Mouse (Mus musculus) kidney, postnatal 36 days (tissue): ENCODE results near the gene Anapc5.

Source experiments
- DNase-seq, 2 experiments: peaks; one replicate each; pipeline ENCODE4 v3.0.0; 2021 to 2022; ENCODE audit warnings: mixed read lengths in 2 of 2

The Anapc5 gene

DNA sequence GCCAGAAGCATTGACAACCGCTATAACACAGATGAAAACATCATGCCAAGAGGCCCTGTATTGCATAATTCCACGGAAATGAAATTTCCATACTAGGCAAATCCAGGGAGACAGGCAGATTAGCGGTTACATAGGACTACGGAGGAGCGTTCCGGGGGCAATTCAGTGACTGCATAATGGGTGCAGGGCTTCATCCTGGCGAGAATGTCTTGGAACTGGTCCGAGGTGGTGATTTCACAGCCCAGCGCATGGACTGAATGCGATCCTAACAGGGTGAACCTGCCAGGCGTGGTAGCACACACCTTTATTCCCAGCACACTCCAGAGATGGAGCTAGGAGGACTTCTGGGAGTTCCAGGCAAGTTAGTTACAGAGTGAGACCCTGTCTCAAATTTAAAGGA lies 53.9 kb downstream of the Anapc5 start:
- no peak for DNase-seq

DNA sequence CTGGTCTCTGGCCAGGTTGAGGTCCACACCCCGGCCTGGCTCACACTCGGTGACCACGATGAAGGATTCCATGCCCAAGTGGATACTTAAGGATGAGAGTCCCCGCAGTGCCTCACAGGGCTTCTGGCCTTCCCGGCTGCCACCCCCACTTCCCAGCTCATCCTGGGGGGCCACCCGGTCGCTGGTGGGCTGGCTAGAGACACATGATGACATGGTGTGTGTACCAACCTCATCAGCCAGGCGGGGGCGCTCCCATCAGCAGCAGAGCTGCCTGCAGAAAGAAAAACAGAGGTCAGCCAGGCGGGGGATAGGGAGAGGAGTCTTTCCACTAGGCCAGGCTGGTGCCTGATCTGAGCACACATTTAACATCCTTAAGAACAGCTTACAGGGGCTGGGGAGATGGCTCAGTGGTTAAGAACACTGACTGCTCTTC lies 57.1 kb downstream of the Anapc5 start:
- peak in 1 of 2 experiments; percentile 76 for DNase-seq

DNA sequence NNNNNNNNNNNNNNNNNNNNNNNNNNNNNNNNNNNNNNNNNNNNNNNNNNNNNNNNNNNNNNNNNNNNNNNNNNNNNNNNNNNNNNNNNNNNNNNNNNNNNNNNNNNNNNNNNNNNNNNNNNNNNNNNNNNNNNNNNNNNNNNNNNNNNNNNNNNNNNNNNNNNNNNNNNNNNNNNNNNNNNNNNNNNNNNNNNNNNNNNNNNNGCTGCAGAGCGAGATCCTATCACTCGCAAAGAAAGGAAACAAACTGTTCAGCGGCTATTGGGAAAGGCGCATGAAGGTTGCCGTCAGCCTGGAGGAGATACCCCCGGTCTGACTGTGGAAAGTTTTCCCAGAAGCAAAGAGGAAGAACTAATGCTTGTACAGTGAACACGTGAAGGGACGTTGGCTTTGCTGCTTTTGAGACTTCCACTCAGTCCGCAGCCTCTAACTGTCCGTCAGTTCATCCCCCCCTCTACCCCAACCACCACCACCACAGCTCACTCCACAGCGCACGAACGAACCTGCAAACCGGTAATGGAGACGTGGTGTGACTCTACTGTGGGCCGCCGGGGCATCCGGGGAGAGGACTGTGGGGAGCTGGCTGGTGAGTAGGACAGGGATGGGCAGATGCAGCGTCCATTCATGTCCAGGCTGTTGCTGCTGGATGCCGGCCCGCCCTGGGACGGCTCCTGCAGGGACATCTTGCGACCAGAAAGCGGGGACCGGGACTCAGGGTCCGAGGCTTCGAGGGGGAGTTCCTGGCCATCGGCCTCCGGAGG lies 57.7 kb downstream of the Anapc5 start:
- DNase-seq: no peak

DNA sequence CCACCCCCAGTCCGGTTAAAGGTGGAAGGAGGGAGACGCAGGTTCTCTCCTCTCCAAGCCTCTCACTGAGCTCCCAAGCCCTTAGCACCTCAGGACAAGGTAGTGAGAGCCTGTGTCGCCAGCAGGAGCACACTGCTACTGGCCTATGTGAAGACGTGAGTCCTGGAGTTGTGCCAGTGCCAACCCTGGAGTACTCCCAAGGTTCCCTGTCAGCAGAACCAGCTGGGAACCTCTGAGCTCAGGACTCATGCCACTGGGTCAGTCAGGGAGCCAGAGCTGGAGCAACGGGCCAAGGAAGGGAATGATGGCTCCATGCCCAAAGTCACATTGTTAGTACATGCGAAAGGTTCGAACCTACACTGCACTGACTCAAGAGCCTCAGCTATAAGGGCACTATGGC lies 64.5 kb downstream of the Anapc5 start:
- DNase-seq: peak; percentile 87 to 91

DNA sequence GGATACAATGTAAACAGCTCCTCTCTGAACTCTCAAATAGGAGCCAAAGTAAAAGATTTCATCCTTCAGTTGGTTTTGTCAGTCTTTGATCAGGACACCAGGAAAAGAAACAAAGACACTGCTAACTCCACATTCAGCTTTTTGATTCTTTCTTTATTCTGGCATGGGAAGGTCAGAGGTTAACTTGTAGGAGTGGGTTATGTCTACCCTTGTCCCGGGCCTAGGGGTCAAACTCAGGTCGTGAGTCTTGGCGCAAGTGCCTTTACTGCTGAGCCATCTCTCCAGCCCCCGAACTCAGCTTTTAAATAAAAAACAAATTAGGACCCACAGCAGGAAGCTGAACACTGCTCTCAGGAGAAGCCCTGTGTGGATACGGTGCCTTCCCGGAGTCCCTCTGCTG lies 65.0 kb downstream of the Anapc5 start:
- no peak for DNase-seq

DNA sequence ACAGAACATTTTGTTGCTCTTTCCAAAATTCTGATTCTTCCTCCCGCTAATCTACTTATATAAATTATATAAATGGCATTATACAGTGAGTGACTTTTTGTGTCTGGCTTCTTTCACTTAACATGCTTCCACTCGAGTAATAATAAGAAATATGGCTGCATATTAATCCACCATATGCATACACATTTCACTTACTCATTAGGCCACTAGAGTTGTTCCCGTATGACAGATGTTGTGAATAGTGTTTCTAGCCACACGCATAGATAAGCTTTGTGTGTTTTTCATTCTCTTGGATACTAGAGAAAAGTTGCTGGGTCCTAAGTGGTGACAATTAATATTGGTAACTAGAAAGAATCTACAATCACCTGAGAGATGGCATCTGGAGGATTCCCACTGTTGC lies 65.5 kb downstream of the Anapc5 start:
- DNase-seq: no peak

DNA sequence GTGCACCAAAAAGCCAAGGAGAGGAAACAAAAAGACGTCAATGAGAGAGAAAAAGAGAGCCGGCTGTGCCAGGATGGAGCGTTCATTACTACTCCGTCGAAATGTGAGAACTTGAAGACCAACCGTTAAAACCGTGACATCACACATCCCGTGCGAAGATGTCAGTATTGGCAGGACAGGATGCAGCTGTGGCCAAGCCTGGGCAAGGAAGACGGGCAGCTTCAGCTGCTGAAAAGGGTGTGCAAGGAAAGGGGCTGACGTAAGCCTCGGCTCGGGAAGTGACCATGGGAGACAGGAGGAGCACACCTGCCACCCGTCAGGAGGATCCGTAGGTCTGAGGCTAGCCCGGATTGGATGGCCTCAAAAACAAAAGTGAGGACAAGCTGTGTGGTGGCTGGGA lies 66.7 kb downstream of the Anapc5 start:
- no peak for DNase-seq

DNA sequence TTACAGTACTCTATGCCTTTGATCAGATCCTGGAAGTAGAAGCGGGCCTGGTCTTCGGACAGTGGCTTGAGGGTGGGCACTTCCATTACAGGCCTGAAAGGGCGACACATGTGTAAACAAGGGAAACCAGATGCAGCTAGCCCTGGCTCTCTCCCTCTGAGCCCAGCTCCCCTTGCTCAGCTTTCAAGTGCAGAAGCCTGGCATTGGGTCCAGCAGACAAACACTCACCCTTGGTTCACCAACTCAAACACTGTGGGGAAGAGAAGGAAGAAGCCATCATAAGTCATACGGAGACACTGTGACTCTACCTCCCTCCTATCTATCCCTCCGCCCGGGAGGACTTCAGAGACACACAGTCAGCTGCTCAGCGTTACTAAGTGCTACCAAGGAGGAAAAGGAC lies 73.2 kb downstream of the Anapc5 start:
- peak in 1 of 2 experiments; percentile 27 for DNase-seq

DNA sequence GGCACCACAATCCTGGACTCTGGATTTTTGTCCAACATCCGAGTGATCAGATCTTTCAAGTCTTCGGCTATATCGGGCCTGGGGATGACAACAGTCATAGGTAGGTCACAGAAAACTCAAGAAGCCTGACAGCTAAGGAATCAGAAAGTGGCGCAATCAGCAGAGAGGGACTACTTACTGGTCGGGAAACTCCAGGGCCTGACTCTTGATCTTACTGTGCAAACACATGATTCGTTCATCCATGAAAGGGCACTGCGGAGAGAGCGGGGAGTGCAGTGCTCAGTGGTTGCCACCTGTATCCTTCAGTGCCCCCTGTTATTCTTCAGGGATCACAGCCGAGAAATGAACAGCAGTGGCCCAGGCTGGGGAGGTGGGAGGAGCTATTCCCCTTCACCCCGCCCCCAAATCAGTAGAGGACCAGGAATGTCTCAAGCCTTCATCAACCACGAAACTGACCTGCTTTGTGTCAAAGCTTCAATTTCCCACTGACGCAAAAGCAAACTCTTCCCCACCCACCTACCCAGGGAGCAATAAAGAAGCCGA lies 77.2 kb downstream of the Anapc5 start:
- no peak for DNase-seq
